Mouse (Mus musculus): ENCODE measurements around the gene Pde6d. TPM values are rescaled to one million over a fixed set of nuclear protein-coding genes. Genes with fewer than 3 reads are reported as not detected.
A peak's percentile ranks its signal among the peaks of the same experiment; 100 is the strongest.
"Not testable (repeated sequence)": the region's sequence is repeated elsewhere in the genome, so short reads cannot be mapped to it uniquely, and the experiment has no call there.

Gene Pde6d
- polyA plus RNA-seq, 1 experiment from 2014 or later = 92.4 TPM

DNA sequence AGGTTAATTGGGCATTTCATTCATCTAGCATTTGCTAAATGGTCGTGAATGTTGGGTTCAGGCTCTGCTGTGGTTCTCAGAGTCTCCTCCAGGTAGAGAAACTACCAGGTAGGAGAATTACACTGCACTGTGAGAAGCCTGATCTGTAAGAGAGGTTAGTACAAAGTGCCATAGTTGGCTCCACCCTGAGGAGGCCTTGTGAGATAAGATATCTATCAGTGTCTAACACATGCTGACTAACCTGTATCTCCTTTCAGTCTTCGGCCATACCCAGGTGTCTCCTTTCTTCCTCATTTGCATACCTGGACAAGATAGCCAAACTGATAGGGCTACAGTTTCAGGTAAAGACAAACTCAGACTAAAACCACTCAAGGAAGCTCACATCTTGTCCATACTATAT, 19.8 kb downstream of the Pde6d start:
- H3K4me1 ChIP-seq = no peaks in the 10 kb centered on the region
- H3K4me2 ChIP-seq (replicated peaks) = no peak overlapping the region
- ATAC-seq (ENCODE audit: insufficient number of reproducible peaks, insufficient read depth, low FRiP score, low TSS enrichment) = no peak
- H3K4me3 ChIP-seq = no peak overlapping the region
- H3K36me3 ChIP-seq = peaks cover 20% of the 10 kb centered on the region
- H3K27ac ChIP-seq = no peak overlapping the region
- H3K9ac ChIP-seq = no peak overlapping the region
- H3K27me3 ChIP-seq = no peaks in the 10 kb centered on the region
- WGBS = 85% methylated on average over 2 of the region's 2 CpGs
- no peaks in the 10 kb centered on the region for H3K9me3 ChIP-seq

GRCm38 (mm10) chr1:86559232-86559631, 23.2 kb downstream of the Pde6d start:
- ATAC-seq (ENCODE audit: insufficient number of reproducible peaks, insufficient read depth, low FRiP score, low TSS enrichment) = no peak
- Histone ChIP-seq H3K9ac (no peak overlapping the region), H3K4me2 (replicated peaks) (no peak overlapping the region), H3K4me3 (no peak overlapping the region), H3K36me3 (peaks cover 18% of the 10 kb centered on the region), H3K4me1 (no peaks in the 10 kb centered on the region), H3K9me3 (no peaks in the 10 kb centered on the region), H3K27ac (no peak overlapping the region), H3K27me3 (no peaks in the 10 kb centered on the region)
- WGBS = 85% methylated on average over 3 of the region's 3 CpGs

- 70% methylated on average over 7 of the region's 7 CpGs for WGBS
- H3K9ac ChIP-seq = no peak overlapping the region
- H3K27me3 ChIP-seq = no peaks in the 10 kb centered on the region
- H3K4me3 ChIP-seq = no peak overlapping the region
- no peak for ATAC-seq (ENCODE audit: insufficient number of reproducible peaks, insufficient read depth, low FRiP score, low TSS enrichment)
- no peaks in the 10 kb centered on the region for H3K9me3 ChIP-seq
- no peak overlapping the region for H3K4me2 ChIP-seq (replicated peaks)
- H3K36me3 ChIP-seq = peaks cover 5% of the 10 kb centered on the region
- H3K4me1 ChIP-seq = no peaks in the 10 kb centered on the region
- H3K27ac ChIP-seq = no peak overlapping the region
Measured at GRCm38 (mm10) chr1:86557872-86558271, 24.6 kb downstream of the Pde6d start.

DNA sequence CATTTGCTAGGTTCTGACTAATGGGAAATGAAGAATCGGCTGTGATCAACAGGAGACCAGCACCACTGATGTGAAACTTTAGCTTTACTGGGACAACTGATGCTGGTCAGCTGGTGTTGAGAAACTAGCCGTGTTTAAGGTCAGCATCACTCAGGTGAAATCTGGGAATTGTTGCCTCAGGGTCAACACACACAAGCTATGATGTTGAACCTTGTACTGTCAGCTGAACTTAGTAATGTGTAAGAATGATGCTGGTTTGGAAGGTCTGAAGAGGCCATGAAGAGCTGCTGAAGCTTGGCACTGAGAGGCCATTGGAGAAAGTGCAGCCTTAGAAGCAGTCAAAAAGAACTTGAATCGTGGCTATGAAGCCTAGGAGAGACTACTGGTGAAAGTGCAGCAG, 26.8 kb downstream of the Pde6d start:
- Histone ChIP-seq H3K4me1 (no peaks in the 10 kb centered on the region), H3K27me3 (no peaks in the 10 kb centered on the region), H3K9ac (no peak overlapping the region), H3K4me3 (no peak overlapping the region), H3K27ac (no peak overlapping the region), H3K4me2 (replicated peaks) (no peak overlapping the region), H3K36me3 (peaks cover 12% of the 10 kb centered on the region), H3K9me3 (no peaks in the 10 kb centered on the region)
- no peak for ATAC-seq (ENCODE audit: insufficient number of reproducible peaks, insufficient read depth, low FRiP score, low TSS enrichment)
- 79% methylated on average over 3 of the region's 3 CpGs for WGBS

DNA sequence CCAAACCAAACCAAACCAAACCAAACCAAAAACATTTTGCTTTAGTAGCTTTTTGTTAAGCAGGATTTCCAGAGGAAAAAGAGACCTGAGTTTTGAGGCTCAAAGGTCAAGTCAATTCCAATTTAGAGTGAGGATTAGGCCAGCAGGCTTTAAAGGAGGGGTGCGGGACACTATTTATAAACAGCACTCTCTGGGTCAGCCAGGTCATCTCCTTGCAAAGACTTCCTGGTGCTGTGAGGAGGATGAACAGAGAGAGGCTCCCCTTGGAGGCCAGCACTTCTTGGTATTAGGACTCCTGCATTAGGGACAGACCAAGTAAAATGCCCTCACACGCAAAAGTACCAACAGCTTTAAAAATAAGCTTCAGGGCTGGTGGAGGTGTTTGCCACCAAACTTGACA, 30.6 kb downstream of the Pde6d start:
- no peaks in the 10 kb centered on the region for H3K9me3 ChIP-seq
- no peak overlapping the region for H3K27ac ChIP-seq
- no peak overlapping the region for H3K4me2 ChIP-seq (replicated peaks)
- H3K36me3 ChIP-seq = peaks cover 15% of the 10 kb centered on the region
- no peaks in the 10 kb centered on the region for H3K4me1 ChIP-seq
- no peak overlapping the region for H3K4me3 ChIP-seq
- H3K9ac ChIP-seq = no peak overlapping the region
- no peak for ATAC-seq (ENCODE audit: insufficient number of reproducible peaks, insufficient read depth, low FRiP score, low TSS enrichment)
- WGBS = 30% methylated on average over 2 of the region's 2 CpGs
- no peaks in the 10 kb centered on the region for H3K27me3 ChIP-seq

- Histone ChIP-seq H3K4me3 (no peak overlapping the region), H3K9me3 (no peaks in the 10 kb centered on the region), H3K9ac (no peak overlapping the region), H3K36me3 (peaks cover 20% of the 10 kb centered on the region), H3K27ac (no peak overlapping the region), H3K4me1 (no peaks in the 10 kb centered on the region), H3K27me3 (no peaks in the 10 kb centered on the region), H3K4me2 (replicated peaks) (no peak overlapping the region)
- ATAC-seq (ENCODE audit: insufficient number of reproducible peaks, insufficient read depth, low FRiP score, low TSS enrichment) = no peak
- WGBS = 80% methylated on average over 4 of the region's 4 CpGs
Measured at GRCm38 (mm10) chr1:86551299-86551698, 31.1 kb downstream of the Pde6d start.

GRCm38 (mm10) chr1:86546797-86547196, 35.6 kb downstream of the Pde6d start:
- H3K4me2 ChIP-seq (replicated peaks) = no peak overlapping the region
- H3K9ac ChIP-seq = no peak overlapping the region
- H3K27ac ChIP-seq = no peak overlapping the region
- no peaks in the 10 kb centered on the region for H3K27me3 ChIP-seq
- no peaks in the 10 kb centered on the region for H3K9me3 ChIP-seq
- H3K4me3 ChIP-seq = no peak overlapping the region
- H3K4me1 ChIP-seq = no peaks in the 10 kb centered on the region
- peaks cover 60% of the 10 kb centered on the region for H3K36me3 ChIP-seq
- WGBS = 71% methylated on average over 3 of the region's 3 CpGs
- ATAC-seq (ENCODE audit: insufficient number of reproducible peaks, insufficient read depth, low FRiP score, low TSS enrichment) = no peak

GRCm38 (mm10) chr1:86542584-86542983, 39.8 kb downstream of the Pde6d start:
- no peak for ATAC-seq (ENCODE audit: insufficient number of reproducible peaks, insufficient read depth, low FRiP score, low TSS enrichment)
- Histone ChIP-seq H3K4me1 (no peaks in the 10 kb centered on the region), H3K9ac (no peak overlapping the region), H3K36me3 (peaks cover 59% of the 10 kb centered on the region), H3K4me3 (no peak overlapping the region), H3K4me2 (replicated peaks) (no peak overlapping the region), H3K9me3 (no peaks in the 10 kb centered on the region), H3K27ac (no peak overlapping the region), H3K27me3 (no peaks in the 10 kb centered on the region)
- WGBS = 90% methylated on average over 2 of the region's 2 CpGs

GRCm38 (mm10) chr1:86539583-86539982, 42.8 kb downstream of the Pde6d start:
- not testable (repeated sequence) for ATAC-seq (ENCODE audit: insufficient number of reproducible peaks, insufficient read depth, low FRiP score, low TSS enrichment); H3K4me2 ChIP-seq (replicated peaks); H3K4me1 ChIP-seq; H3K27ac ChIP-seq; H3K4me3 ChIP-seq; H3K27me3 ChIP-seq; H3K9me3 ChIP-seq; H3K9ac ChIP-seq
- H3K36me3 ChIP-seq = peaks cover 33% of the 10 kb centered on the region
- WGBS = 86% methylated on average over 12 of the region's 12 CpGs

- 73% methylated on average over 3 of the region's 3 CpGs for WGBS
- no peaks in the 10 kb centered on the region for H3K27me3 ChIP-seq
- no peak for ATAC-seq (ENCODE audit: insufficient number of reproducible peaks, insufficient read depth, low FRiP score, low TSS enrichment)
Measured at GRCm38 (mm10) chr1:86538383-86538782, 44.0 kb downstream of the Pde6d start.

GRCm38 (mm10) chr1:86533411-86534130, 48.9 kb downstream of the Pde6d start:
- H3K9ac ChIP-seq = no peak overlapping the region
- H3K9me3 ChIP-seq = no peaks in the 10 kb centered on the region
- H3K27me3 ChIP-seq = no peaks in the 10 kb centered on the region
- H3K36me3 ChIP-seq = peaks cover 23% of the 10 kb centered on the region
- peaks cover 27% of the 10 kb centered on the region for H3K4me1 ChIP-seq
- no peak overlapping the region for H3K27ac ChIP-seq
- ATAC-seq (ENCODE audit: insufficient number of reproducible peaks, insufficient read depth, low FRiP score, low TSS enrichment) = peak; percentile 23; the same call in 1 of the 2 replicates
- no peak overlapping the region for H3K4me3 ChIP-seq
- WGBS = 87% methylated on average over 6 of the region's 6 CpGs
- no peak overlapping the region for H3K4me2 ChIP-seq (replicated peaks)

More at GRCm38 (mm10) chr1:86538383-86538782, 44.0 kb downstream of the Pde6d start:
- Histone ChIP-seq H3K4me2 (replicated peaks) (no peak overlapping the region), H3K9ac (no peak overlapping the region), H3K4me1 (no peaks in the 10 kb centered on the region), H3K36me3 (peaks cover 26% of the 10 kb centered on the region), H3K4me3 (no peak overlapping the region), H3K9me3 (no peaks in the 10 kb centered on the region), H3K27ac (no peak overlapping the region)

- Histone ChIP-seq H3K27ac (0 out of 2 replicates have a peak overlapping the region, but pooled peaks have one; percentile 65), H3K4me2 (replicated peaks) (peak overlapping the region; percentile 33), H3K4me3 (0 out of 2 replicates have a peak overlapping the region, but pooled peaks have one; percentile 13), H3K36me3 (peaks cover 23% of the 10 kb centered on the region), H3K9ac (no peak overlapping the region), H3K4me1 (peaks cover 27% of the 10 kb centered on the region), H3K27me3 (no peaks in the 10 kb centered on the region), H3K9me3 (no peaks in the 10 kb centered on the region)
- ATAC-seq (ENCODE audit: insufficient number of reproducible peaks, insufficient read depth, low FRiP score, low TSS enrichment) = 0 out of 2 replicates have a peak, but pooled peaks have one; percentile 32
- 26% methylated on average over 11 of the region's 11 CpGs for WGBS
Measured at GRCm38 (mm10) chr1:86532362-86533051, 49.9 kb downstream of the Pde6d start.
